Mouse (Mus musculus): Measurements from ENCODE around the gene Hnrnpu.

DNA sequence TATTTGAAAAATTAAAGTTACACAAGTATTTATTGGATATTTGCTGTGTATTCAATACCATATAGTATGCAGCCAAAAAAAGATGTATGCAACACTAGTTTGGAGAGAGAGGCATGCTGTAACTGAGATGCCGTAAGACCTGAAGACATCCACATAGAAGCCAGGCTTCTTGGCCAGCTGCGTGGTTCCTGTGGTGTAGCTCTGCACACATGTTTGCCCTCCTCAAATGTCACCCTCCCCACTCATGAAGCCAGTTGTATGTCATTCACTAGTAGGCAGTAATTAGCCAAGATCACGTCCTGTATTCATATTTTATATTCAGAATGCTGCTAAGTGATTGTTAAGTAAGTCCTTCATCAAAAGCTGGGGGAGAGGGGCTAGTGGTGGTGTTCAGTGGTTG lies 3.8 kb upstream of the Hnrnpu start:
- TF ChIP-seq POLR2A (IDR thresholded peaks at IDR 0.05; ENCODE audit: low read depth, low read length) (no peak), CTCF (conservative IDR thresholded peaks at IDR 0.05; ENCODE audit: insufficient read depth, insufficient read length, low read depth, low read length) (no peak)
